Mouse (Mus musculus): ENCODE data around the gene Kcnj6. TPM values are rescaled to one million over a fixed set of nuclear protein-coding genes. Genes with fewer than 3 reads are reported as not detected.

Gene Kcnj6
- polyA plus RNA-seq, 1 experiment, result not detected

- no peaks in the 10 kb centered on the region for H3K4me1 ChIP-seq (ENCODE audit: control insufficient read depth, insufficient read depth, insufficient read length, low read length)
- H3K27ac ChIP-seq (ENCODE audit: insufficient read depth, low read depth, low read length), result no peak overlapping the region
- H3K27me3 ChIP-seq (ENCODE audit: control insufficient read depth, insufficient read depth, low read length), result no peaks in the 10 kb centered on the region
- H3K4me3 ChIP-seq (ENCODE audit: low read depth, low read length), result no peak overlapping the region
- TF ChIP-seq POLR2A (IDR thresholded peaks at IDR 0.05; ENCODE audit: low read depth, low read length) (no peak), CTCF (IDR thresholded peaks at IDR 0.05; ENCODE audit: extremely low read depth, insufficient read length, insufficient replicate concordance, low read depth, low read length) (no peak)
- H3K36me3 ChIP-seq (ENCODE audit: control insufficient read depth, insufficient read depth, low read length), result no peaks in the 10 kb centered on the region
- 36% methylated on average over 14 of the region's 14 CpGs for WGBS
These were observed 25.2 kb downstream of the Kcnj6 start for GRCm38 (mm10) chr16:94972080-94972855.

DNA sequence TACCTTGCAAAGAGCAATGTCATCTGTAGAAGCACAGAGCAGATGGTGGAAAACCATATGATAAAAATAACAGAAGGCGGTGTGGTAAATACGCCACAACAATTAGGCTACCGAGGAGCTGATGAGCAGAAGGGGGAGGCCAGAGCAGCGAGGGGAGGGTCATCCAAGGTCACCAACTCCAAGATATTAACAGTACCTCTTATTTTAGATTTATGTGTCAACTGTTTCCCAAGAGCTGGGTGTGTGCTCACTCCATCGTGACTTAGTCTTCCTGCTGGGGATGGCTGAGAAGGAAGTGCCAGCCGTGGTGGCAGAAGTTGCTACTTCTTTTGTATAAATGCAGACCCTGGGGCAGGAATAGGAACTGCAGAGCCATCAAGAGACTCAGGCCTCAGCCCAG is 28.6 kb downstream of the Kcnj6 start:
- 59% methylated on average over 6 of the region's 6 CpGs for WGBS

GRCm38 (mm10) chr16:94968472-94968871 is 29.0 kb downstream of the Kcnj6 start:
- 78% methylated on average over 2 of the region's 2 CpGs for WGBS
- Histone ChIP-seq H3K4me1 (ENCODE audit: control insufficient read depth, insufficient read depth, insufficient read length, low read length) (no peaks in the 10 kb centered on the region), H3K27me3 (ENCODE audit: control insufficient read depth, insufficient read depth, low read length) (no peaks in the 10 kb centered on the region), H3K36me3 (ENCODE audit: control insufficient read depth, insufficient read depth, low read length) (no peaks in the 10 kb centered on the region), H3K27ac (ENCODE audit: insufficient read depth, low read depth, low read length) (no peak overlapping the region), H3K4me3 (ENCODE audit: low read depth, low read length) (no peak overlapping the region)
- no peak for TF ChIP-seq POLR2A (IDR thresholded peaks at IDR 0.05; ENCODE audit: low read depth, low read length)
- no peak for TF ChIP-seq CTCF (IDR thresholded peaks at IDR 0.05; ENCODE audit: extremely low read depth, insufficient read length, insufficient replicate concordance, low read depth, low read length)

More for the DNA sequence above, 28.6 kb downstream of the Kcnj6 start:
- TF ChIP-seq POLR2A (IDR thresholded peaks at IDR 0.05; ENCODE audit: low read depth, low read length) (no peak), CTCF (IDR thresholded peaks at IDR 0.05; ENCODE audit: extremely low read depth, insufficient read length, insufficient replicate concordance, low read depth, low read length) (no peak)
- no peak overlapping the region for H3K4me3 ChIP-seq (ENCODE audit: low read depth, low read length)
- H3K27ac ChIP-seq (ENCODE audit: insufficient read depth, low read depth, low read length), result no peak overlapping the region
- H3K36me3 ChIP-seq (ENCODE audit: control insufficient read depth, insufficient read depth, low read length), result no peaks in the 10 kb centered on the region
- H3K27me3 ChIP-seq (ENCODE audit: control insufficient read depth, insufficient read depth, low read length), result no peaks in the 10 kb centered on the region
- no peaks in the 10 kb centered on the region for H3K4me1 ChIP-seq (ENCODE audit: control insufficient read depth, insufficient read depth, insufficient read length, low read length)

GRCm38 (mm10) chr16:94957156-94957828 is 40.2 kb downstream of the Kcnj6 start:
- Histone ChIP-seq H3K4me1 (ENCODE audit: control insufficient read depth, insufficient read depth, insufficient read length, low read length) (no peaks in the 10 kb centered on the region), H3K27ac (ENCODE audit: insufficient read depth, low read depth, low read length) (no peak overlapping the region), H3K36me3 (ENCODE audit: control insufficient read depth, insufficient read depth, low read length) (no peaks in the 10 kb centered on the region), H3K27me3 (ENCODE audit: control insufficient read depth, insufficient read depth, low read length) (no peaks in the 10 kb centered on the region), H3K4me3 (ENCODE audit: low read depth, low read length) (no peak overlapping the region)
- WGBS, result 88% methylated on average over 9 of the region's 9 CpGs
- TF ChIP-seq CTCF (IDR thresholded peaks at IDR 0.05; ENCODE audit: extremely low read depth, insufficient read length, insufficient replicate concordance, low read depth, low read length), result no peak
- no peak for TF ChIP-seq POLR2A (IDR thresholded peaks at IDR 0.05; ENCODE audit: low read depth, low read length)

GRCm38 (mm10) chr16:94956410-94956809 is 41.1 kb downstream of the Kcnj6 start:
- Histone ChIP-seq H3K27me3 (ENCODE audit: control insufficient read depth, insufficient read depth, low read length) (no peaks in the 10 kb centered on the region), H3K4me3 (ENCODE audit: low read depth, low read length) (no peak overlapping the region), H3K27ac (ENCODE audit: insufficient read depth, low read depth, low read length) (no peak overlapping the region), H3K4me1 (ENCODE audit: control insufficient read depth, insufficient read depth, insufficient read length, low read length) (no peaks in the 10 kb centered on the region), H3K36me3 (ENCODE audit: control insufficient read depth, insufficient read depth, low read length) (no peaks in the 10 kb centered on the region)
- TF ChIP-seq POLR2A (IDR thresholded peaks at IDR 0.05; ENCODE audit: low read depth, low read length) (no peak), CTCF (IDR thresholded peaks at IDR 0.05; ENCODE audit: extremely low read depth, insufficient read length, insufficient replicate concordance, low read depth, low read length) (no peak)
- 79% methylated on average over 6 of the region's 6 CpGs for WGBS

DNA sequence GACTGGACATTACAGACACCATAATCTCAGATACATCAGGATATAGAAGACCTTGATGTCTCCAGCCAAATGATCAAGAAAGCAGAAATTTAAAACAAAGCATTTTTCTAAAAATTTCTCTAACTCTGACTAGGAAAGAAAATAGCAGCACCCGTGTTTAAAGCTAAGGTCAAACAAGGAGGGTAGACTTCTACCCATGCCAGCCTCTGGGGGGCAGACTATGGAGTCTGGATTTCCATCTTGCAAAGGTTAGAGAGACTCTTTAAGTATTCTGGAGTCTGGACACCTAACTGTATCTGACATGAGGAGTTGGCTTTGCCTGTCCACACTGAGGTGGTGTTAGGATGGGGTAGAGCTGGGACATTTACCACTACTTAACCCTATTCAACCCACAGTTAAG is 44.2 kb downstream of the Kcnj6 start:
- no peaks in the 10 kb centered on the region for H3K36me3 ChIP-seq (ENCODE audit: control insufficient read depth, insufficient read depth, low read length)
- TF ChIP-seq CTCF (IDR thresholded peaks at IDR 0.05; ENCODE audit: extremely low read depth, insufficient read length, insufficient replicate concordance, low read depth, low read length) (no peak), POLR2A (IDR thresholded peaks at IDR 0.05; ENCODE audit: low read depth, low read length) (no peak)
- H3K27ac ChIP-seq (ENCODE audit: insufficient read depth, low read depth, low read length), result no peak overlapping the region
- no peaks in the 10 kb centered on the region for H3K27me3 ChIP-seq (ENCODE audit: control insufficient read depth, insufficient read depth, low read length)
- no peaks in the 10 kb centered on the region for H3K4me1 ChIP-seq (ENCODE audit: control insufficient read depth, insufficient read depth, insufficient read length, low read length)
- no peak overlapping the region for H3K4me3 ChIP-seq (ENCODE audit: low read depth, low read length)
- WGBS, result 51% methylated on average over 1 of the region's 1 CpGs

GRCm38 (mm10) chr16:94949172-94949571 is 48.3 kb downstream of the Kcnj6 start:
- WGBS, result 85% methylated on average over 7 of the region's 7 CpGs
- TF ChIP-seq CTCF (IDR thresholded peaks at IDR 0.05; ENCODE audit: extremely low read depth, insufficient read length, insufficient replicate concordance, low read depth, low read length) (no peak), POLR2A (IDR thresholded peaks at IDR 0.05; ENCODE audit: low read depth, low read length) (no peak)
- H3K27ac ChIP-seq (ENCODE audit: insufficient read depth, low read depth, low read length), result no peak overlapping the region
- no peaks in the 10 kb centered on the region for H3K27me3 ChIP-seq (ENCODE audit: control insufficient read depth, insufficient read depth, low read length)
- H3K36me3 ChIP-seq (ENCODE audit: control insufficient read depth, insufficient read depth, low read length), result no peaks in the 10 kb centered on the region
- H3K4me1 ChIP-seq (ENCODE audit: control insufficient read depth, insufficient read depth, insufficient read length, low read length), result no peaks in the 10 kb centered on the region
- H3K4me3 ChIP-seq (ENCODE audit: low read depth, low read length), result no peak overlapping the region

Measured in small intestine, adult 2 months (tissue).